ENCODE assay signal across 12 mouse cellular contexts in genomic region chr3:22470542-22470941, GRCm38 (mm10).
"Had no signal": no experiment of that assay in that cellular context is flagged by ENCODE, and none has a peak within 500 bp of the region (broad histone marks: within the 10 kb centered on the region; RNA-seq: fewer than 3 reads in every experiment).

No protein-coding gene starts in this region.

- DNase-seq: kidney, adult 11 months; kidney, adult 9 months; kidney, postnatal 36 days; layer of hippocampus, adult 9-11 months; left cerebral cortex, postnatal 4 days; lung, adult 18-20 months; spleen, adult 18-20 months; thymus, postnatal 36 days had no signal

- H3K4me3 ChIP-seq: limb, embryonic 13.5 days; midbrain, embryonic 12.5 days had no signal

- H3K27ac ChIP-seq: kidney, postnatal 0 days; limb, embryonic 13.5 days; liver, embryonic 14.5 days; midbrain, embryonic 12.5 days had no signal
